Mouse (Mus musculus) olfactory bulb, adult 2 months (tissue): ENCODE results near the gene Insr. TPM values are rescaled to one million over a fixed set of nuclear protein-coding genes. Genes with fewer than 3 reads are reported as not detected.

ENCODE experiments used
- H3K27ac ChIP-seq: fragments of 200-500 bp; 2 replicates; pipeline ENCODE4 v1.5.1; 2012; ENCODE audit warnings: low read depth, low read length; ENCODE audit not compliant: insufficient read depth
- H3K4me1 ChIP-seq: fragments of 200-500 bp; 2 replicates; pipeline ENCODE4 v1.6.1; 2012; ENCODE audit warnings: low read length; ENCODE audit not compliant: control insufficient read depth, insufficient read depth
- H3K4me3 ChIP-seq: fragments of 200-500 bp; 2 replicates; pipeline ENCODE4 v1.5.1; 2012; ENCODE audit warnings: mild to moderate bottlenecking, low read depth, low read length, moderate library complexity; ENCODE audit not compliant: insufficient read depth
- CTCF ChIP-seq: fragments of 200-500 bp; IDR thresholded peaks from 2 replicates; pipeline ENCODE4 v1.5.1; 2012; ENCODE audit warnings: low read depth, mild to moderate bottlenecking, low read length, moderate library complexity; ENCODE audit not compliant: insufficient read depth
- POLR2A ChIP-seq: fragments of 200-500 bp; IDR thresholded peaks from 2 replicates; pipeline ENCODE4 v1.6.1; 2012; ENCODE audit warnings: mild to moderate bottlenecking, low read depth, low read length, moderate library complexity; ENCODE audit not compliant: insufficient read depth
- WGBS: fragments of 180-500 bp; shearing (Covaris S2); methylation state at CpG from one replicate; pipeline ENCODE4 v1.1.7; 2018; 5-methylcytosine and 5-hydroxymethylcytosine counted together
- polyA plus RNA-seq: library from polyadenylated mRNA; stranded (reverse); fragments of >200 nt; gene quantifications from 2 replicates; pipeline ENCODE4 v1.2.4, GENCODE M21; 2012; ENCODE audit warnings: low replicate concordance; ENCODE audit not compliant: missing spikeins, insufficient read depth, insufficient read length

The Insr gene
- polyA plus RNA-seq, 1 experiment: 62.6 TPM

DNA sequence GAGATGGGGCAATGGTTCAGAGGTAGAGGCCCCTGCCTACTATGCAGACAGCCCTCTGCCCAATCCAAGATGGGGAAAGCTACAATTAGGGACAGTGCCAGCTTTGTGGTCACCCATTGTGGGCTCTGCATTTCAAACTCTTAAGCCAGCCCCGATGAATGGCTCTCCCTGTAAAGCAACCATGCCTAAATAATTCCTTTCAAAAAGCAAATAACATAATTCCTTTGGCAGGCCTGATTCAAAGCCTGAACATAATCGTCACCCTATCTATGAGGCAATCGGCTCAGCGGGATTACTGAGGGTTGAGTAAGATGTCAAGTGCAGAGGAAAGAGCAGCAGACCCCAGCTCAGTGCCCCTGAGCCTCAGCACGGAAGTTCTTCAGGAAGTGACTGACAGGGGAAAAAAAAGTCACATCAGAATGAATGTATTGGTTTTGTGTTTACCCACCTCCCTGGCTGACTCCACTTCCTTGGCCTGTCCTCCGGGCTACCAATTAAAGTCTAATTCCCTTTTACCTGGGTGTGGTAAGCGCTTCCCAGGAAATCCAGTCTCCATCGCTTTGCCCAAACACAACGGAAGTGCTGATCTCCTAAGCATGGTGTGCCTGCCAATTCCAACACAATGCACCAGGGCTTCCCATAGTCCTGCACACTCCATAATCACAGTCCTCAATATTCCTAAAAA, 19.1 kb downstream of the Insr start:
- Histone ChIP-seq H3K4me1 (peaks cover 10% of the 10 kb centered on the region), H3K4me3 (no peak overlapping the region), H3K27ac (no peak overlapping the region)
- no peak for TF ChIP-seq POLR2A
- no peak for TF ChIP-seq CTCF
- 54% methylated on average over 9 of the region's 9 CpGs for WGBS

- Histone ChIP-seq H3K4me1 (peaks cover 5% of the 10 kb centered on the region), H3K4me3 (no peak overlapping the region), H3K27ac (no peak overlapping the region)
- no peak for TF ChIP-seq POLR2A
- TF ChIP-seq CTCF: no peak
- WGBS: 82% methylated on average over 5 of the region's 5 CpGs
Observed at GRCm38 (mm10) chr8:3256147-3256940, 23.1 kb downstream of the Insr start.

DNA sequence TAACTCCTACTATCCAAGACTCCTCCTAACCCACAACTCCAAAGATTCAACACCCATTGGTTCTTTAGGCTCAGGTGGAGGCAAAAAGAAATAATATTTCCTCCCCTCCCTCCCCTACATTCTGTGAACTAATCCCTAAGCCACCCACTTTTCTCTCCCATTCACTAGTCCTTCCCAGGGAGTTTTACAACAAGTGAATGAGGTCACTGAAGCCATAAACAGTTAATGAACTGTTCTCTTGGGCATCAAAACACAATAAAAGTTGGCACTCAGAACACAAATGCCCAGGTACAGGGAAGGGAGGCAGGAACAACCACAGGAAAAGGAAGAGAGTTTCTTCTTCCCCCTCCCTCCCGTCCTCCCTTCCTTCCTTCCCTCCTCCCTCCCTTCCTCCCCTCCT, 24.1 kb downstream of the Insr start:
- Histone ChIP-seq H3K27ac (no peak overlapping the region), H3K4me3 (no peak overlapping the region), H3K4me1 (peaks cover 3% of the 10 kb centered on the region)
- no peak for TF ChIP-seq CTCF
- no peak for TF ChIP-seq POLR2A
- WGBS: 50% methylated on average over 1 of the region's 1 CpGs

DNA sequence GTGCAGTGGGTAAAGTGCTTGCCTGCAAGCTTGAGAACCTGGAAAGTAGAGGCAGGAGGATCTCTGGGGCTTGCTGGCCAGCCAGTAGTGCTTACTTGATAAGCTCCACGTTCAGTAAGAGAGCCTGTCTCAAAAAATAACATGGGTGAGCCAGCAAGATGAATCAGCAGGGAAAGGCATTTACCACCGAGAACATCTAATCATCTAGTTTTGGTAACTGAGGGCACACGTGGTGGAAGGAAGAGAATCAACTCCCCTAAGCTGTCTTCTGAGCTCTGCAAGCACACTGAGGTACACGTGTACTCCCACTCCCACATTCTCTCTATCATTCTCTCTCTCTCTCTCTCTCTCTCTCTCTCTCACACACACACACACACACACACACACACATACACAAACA, 26.2 kb downstream of the Insr start:
- WGBS: 26% methylated on average over 4 of the region's 4 CpGs
- Histone ChIP-seq H3K27ac (no peak overlapping the region), H3K4me3 (no peak overlapping the region), H3K4me1 (peaks cover 3% of the 10 kb centered on the region; the same call in 1 of the 2 replicates)
- TF ChIP-seq CTCF (no peak), POLR2A (no peak)

- Histone ChIP-seq H3K4me3 (no peak overlapping the region), H3K27ac (no peak overlapping the region), H3K4me1 (peaks cover 3% of the 10 kb centered on the region; the same call in 1 of the 2 replicates)
- whole genome bisulfite sequencing: 95% methylated on average over 6 of the region's 6 CpGs
- TF ChIP-seq CTCF (no peak), POLR2A (no peak)
Observed at GRCm38 (mm10) chr8:3252665-3253064, 26.8 kb downstream of the Insr start.

DNA sequence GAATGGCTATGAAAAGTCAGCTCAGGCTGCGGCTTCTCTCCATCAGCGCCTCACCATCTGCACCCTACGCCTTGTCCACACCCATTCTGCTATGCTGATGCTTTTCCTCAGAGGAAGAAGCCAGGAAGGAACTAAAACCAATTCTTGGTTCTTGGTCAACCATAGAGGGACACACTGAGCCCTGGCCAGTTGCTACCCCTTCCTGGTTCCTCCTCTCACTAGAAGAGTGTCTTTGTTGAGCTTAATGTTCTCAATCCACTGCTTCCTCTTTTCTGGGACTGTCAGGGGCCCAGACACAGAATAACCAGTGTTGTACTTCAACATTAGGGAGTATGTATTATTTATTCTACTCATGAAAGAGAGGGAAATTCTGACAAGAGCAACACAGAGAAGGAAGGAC, 28.3 kb downstream of the Insr start:
- no peak overlapping the region for H3K27ac ChIP-seq
- H3K4me1 ChIP-seq: peaks cover 3% of the 10 kb centered on the region; the same call in 1 of the 2 replicates
- no peak overlapping the region for H3K4me3 ChIP-seq
- 96% methylated on average over 3 of the region's 3 CpGs for WGBS
- TF ChIP-seq CTCF: no peak

- H3K4me1 ChIP-seq: peaks cover 2% of the 10 kb centered on the region; the same call in 1 of the 2 replicates
- H3K4me3 ChIP-seq: no peak overlapping the region
- WGBS: 45% methylated on average over 2 of the region's 2 CpGs
- no peak overlapping the region for H3K27ac ChIP-seq
- TF ChIP-seq POLR2A (no peak), CTCF (no peak)
Observed at GRCm38 (mm10) chr8:3249886-3250285, 29.5 kb downstream of the Insr start.

GRCm38 (mm10) chr8:3248704-3249103, 30.7 kb downstream of the Insr start:
- peaks cover 2% of the 10 kb centered on the region; the same call in 1 of the 2 replicates for H3K4me1 ChIP-seq
- no peak overlapping the region for H3K27ac ChIP-seq
- WGBS: 78% methylated on average over 5 of the region's 5 CpGs
- no peak overlapping the region for H3K4me3 ChIP-seq
- TF ChIP-seq CTCF (no peak), POLR2A (no peak)

DNA sequence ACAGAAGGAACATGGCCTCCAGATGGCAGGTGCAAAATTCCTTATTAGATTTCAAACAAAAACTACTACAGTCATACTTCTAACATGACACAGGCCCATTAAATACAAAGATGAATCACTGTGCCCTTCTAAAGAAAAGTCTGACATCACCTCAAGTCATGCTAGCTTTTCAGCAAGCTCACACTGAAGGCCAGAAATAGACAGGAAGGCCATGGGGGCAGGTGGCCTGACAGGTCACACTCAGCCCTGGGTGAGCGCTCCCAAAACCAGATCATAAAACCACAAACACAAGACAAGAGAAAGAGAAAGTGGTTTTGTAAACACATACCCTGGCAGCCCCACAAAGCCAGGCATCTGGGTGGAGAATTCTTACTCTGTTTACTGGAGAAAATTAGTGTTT, 32.3 kb downstream of the Insr start:
- Histone ChIP-seq H3K27ac (no peak overlapping the region), H3K4me1 (peaks cover 2% of the 10 kb centered on the region; the same call in 1 of the 2 replicates), H3K4me3 (no peak overlapping the region)
- WGBS: 42% methylated on average over 1 of the region's 1 CpGs
- TF ChIP-seq POLR2A (no peak), CTCF (no peak)
